Mouse (Mus musculus) right cerebral cortex, adult 18-20 months (tissue): Measurements from ENCODE around the gene Ltb4r1.
A peak's percentile ranks its signal among the peaks of the same experiment; 100 is the strongest.

ENCODE experiments used
- DNase-seq: peaks from one replicate; pipeline ENCODE4 v3.0.0; 2022; ENCODE audit warnings: mixed read lengths

Ltb4r1 gene

GRCm38 (mm10) chr14:55747051-55747847 lies 18.5 kb upstream of the Ltb4r1 start:
- no peak for DNase-seq

DNA sequence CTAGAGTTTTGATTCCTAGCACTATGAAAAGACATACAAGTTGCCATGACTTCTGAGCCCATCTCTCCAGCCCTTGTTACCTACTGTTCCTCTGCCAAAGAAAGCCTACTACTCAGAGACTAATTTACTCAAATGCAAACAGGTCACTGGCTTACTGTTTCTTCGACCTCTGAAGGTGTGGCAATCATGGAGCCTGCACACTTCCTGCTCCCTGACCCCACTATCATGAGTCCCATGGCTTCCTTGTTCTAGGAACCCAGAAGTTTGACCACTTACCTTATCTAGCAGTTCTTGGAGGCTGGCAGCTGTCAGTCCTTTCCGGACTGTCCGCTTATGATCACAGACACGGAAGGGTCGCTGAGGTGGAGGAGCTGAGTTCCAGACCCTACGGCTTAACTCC lies 8.2 kb upstream of the Ltb4r1 start:
- no peak for DNase-seq

GRCm38 (mm10) chr14:55758363-55758784 lies 7.4 kb upstream of the Ltb4r1 start, which contains the start of gene Cideb:
Cideb (minus strand) TSS chr14:55758458.
- DNase-seq: peak; percentile 30

GRCm38 (mm10) chr14:55760156-55760555 lies 5.6 kb upstream of the Ltb4r1 start:
- DNase-seq: peak; percentile 78

- no peak for DNase-seq
Observed at GRCm38 (mm10) chr14:55761163-55761562, 4.6 kb upstream of the Ltb4r1 start, which contains the start of gene Ltb4r2. Ltb4r2 (plus strand) TSS chr14:55761428.

DNA sequence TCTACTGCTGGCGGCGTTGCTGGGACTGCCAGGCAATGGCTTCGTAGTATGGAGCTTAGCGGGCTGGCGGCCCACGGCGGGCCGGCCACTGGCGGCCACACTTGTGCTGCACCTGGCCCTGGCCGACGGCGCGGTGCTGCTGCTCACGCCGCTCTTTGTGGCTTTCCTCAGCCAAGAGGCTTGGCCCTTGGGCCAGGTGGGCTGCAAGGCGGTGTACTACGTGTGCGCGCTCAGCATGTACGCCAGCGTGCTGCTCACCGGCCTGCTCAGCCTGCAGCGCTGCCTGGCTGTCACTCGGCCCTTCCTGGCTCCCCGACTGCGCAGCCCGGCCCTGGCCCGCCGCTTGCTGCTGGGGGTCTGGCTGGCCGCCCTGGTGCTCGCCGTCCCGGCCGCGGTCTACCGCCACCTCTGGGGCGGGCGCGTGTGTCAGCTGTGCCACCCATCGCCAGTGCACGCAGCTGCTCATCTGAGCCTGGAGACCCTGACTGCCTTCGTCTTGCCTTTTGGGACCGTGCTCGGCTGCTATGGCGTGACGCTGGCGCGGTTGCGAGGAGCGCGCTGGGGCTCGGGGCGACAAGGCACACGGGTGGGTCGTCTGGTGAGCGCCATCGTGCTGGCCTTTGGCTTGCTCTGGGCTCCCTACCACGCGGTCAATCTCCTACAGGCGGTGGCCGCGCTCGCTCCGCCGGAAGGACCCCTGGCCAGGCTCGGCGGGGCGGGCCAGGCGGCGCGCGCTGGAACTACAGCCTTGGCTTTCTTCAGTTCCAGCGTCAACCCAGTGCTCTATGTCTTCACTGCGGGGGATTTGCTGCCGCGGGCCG lies 3.6 kb upstream of the Ltb4r1 start:
- peak; percentile 23 for DNase-seq

DNA sequence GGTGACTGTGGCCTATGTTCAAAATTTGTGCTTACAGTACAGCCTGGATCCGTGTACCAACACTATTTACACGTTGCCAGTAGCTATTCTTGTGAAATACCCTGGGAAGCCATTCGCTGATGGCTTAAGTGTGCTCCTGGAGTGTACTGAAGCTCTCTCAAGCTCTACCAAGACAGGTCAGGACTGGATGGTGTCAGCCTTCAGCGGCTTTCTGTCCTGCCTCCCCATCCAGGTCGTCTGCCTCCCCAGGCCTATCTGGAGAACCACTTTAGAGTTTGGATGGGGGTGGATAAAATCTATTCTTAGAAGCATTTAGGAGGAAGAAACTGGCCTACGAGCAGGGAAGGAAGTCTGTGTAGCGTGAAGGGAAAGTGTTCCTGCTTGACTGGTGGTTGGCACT lies 2.6 kb upstream of the Ltb4r1 start:
- no peak for DNase-seq

DNA sequence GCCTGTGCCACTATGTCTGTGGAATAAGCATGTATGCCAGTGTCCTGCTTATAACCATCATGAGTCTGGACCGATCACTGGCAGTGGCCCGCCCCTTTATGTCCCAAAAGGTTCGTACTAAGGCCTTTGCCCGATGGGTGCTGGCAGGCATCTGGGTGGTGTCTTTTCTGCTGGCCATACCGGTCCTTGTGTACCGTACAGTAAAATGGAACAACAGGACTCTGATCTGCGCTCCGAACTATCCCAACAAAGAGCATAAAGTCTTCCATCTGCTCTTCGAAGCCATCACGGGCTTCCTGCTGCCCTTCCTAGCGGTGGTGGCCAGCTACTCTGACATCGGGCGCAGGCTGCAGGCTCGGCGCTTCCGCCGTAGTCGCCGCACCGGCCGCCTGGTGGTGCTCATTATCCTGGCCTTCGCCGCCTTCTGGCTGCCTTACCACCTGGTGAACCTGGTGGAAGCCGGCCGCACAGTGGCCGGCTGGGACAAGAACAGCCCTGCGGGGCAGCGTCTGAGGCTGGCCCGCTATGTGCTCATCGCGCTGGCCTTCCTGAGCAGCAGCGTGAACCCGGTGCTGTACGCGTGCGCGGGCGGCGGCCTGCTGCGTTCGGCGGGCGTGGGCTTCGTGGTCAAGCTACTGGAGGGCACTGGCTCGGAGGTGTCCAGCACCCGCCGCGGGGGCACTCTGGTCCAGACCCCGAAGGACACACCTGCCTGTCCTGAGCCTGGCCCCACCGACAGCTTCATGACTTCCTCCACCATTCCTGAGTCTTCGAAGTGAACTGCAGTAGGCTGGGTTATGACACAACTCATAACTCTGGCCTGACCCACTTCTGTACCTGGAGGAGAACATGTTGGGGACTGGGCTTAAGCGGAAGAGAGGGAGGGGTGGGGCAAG lies 2.0 kb downstream of the Ltb4r1 start:
- no peak for DNase-seq

DNA sequence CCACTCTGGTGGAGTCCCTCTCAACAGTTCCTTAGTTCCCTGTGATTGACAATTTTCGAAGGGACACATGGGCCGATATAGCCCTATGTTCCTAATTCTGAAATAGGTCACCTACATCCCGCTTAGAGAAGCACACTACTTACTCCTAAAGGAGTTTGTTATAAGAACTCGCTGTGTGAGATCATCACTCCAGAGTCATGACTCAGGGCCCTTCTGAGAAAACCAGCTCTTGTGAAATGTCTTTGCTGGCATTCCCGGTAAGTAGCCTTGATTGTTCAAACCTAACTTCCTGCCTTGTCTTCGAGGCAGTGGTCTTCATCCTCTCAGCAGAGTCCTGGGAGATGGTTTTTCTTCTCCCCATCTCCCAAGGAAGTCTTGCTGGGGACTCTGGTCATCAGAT lies 2.8 kb downstream of the Ltb4r1 start:
- no peak for DNase-seq

DNA sequence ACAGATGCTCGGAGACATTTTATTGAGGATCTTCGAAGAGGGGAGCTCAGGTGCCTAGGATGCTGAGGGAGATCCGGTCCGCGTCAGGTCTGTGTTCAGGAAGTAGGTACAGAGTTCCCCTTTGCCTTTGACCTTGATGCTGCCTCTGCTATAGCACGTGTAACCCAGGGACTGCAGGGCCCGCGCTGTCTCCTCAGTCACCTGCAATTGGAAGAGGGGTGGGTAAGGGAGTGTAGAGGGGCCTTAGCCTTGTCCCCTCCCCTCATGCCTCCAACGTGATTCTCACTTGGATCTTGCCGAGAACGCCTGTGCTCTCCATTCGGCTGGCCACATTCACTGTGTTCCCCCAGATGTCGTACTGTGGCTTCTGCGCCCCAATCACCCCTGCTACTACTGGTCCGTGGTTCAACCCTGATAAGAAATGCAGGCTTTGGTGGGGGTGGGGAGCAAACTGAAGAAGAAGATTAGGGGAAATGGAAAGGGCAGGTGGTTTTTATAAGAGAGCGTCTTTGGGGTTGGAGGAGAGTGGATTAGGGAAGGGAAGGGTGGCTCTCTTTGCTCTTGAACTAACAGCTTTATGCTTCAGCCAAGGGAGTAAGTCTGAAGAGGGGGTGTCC lies 3.4 kb downstream of the Ltb4r1 start:
- DNase-seq: no peak

DNA sequence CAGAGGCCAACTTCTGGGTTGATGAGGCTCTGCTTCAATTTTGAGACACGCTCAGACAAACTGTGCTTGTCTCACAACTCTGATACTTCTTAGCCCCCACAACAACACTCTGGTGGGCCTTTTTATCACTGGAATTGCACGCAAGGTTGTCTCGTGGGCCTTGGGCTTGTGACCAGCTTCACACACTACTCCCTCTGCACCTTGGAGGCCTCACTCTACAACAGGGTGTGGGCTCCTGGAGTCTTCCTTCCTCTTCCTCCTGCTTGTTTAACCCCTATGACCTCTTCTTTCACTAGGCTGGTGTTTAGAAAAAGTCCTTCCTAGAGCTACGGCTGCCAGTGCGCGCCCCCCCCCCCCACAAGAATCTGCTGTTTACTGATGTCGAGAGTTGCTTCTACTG lies 10.9 kb downstream of the Ltb4r1 start:
- DNase-seq: no peak

- DNase-seq: no peak
Observed at GRCm38 (mm10) chr14:55777176-55777575, 11.4 kb downstream of the Ltb4r1 start.

DNA sequence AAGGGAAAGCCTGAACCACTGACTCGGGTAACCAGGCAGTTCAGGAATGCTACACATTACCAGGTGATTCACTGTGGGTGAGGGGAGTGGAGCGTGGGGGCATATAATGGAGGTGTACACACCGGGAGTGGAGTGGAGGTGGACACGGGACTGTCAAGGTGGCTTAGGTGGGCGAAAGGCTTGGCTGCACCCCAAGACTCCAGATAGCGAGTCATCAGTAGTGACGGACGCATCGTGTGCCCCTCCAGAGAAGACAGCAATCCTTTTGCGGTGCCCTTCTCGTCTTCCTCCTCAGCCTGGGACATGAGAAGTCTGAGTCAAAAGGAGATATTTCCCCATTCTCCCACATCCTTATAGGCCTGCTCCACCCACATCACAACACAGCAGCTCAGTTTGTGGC lies 12.0 kb downstream of the Ltb4r1 start:
- DNase-seq: no peak

DNA sequence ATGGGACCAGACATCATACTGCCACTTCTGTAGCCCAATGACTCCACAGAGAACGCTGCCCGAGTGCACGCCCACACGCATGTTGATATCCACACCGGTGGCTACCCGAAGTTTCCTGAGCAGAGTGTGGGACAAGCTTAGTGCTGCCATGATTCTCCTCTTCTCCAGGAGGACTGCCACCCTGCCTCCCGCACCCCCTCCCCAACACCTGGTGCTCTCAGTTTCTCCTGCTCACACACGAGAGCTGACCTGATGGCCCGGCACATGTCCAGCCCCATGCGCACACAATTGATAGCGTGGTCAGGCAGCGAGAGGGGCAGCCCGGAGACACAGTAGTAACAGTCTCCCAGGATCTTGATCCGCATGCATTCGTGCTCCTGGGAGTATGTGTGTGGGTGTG lies 12.9 kb downstream of the Ltb4r1 start:
- no peak for DNase-seq

GRCm38 (mm10) chr14:55779656-55780055 lies 13.9 kb downstream of the Ltb4r1 start:
- no peak for DNase-seq

GRCm38 (mm10) chr14:55780736-55781135 lies 15.0 kb downstream of the Ltb4r1 start:
- no peak for DNase-seq

GRCm38 (mm10) chr14:55781310-55781709 lies 15.5 kb downstream of the Ltb4r1 start:
- DNase-seq: peak; percentile 40

GRCm38 (mm10) chr14:55782361-55782960 lies 16.7 kb downstream of the Ltb4r1 start:
- no peak for DNase-seq

GRCm38 (mm10) chr14:55783171-55783957 lies 17.6 kb downstream of the Ltb4r1 start:
- no peak for DNase-seq

DNA sequence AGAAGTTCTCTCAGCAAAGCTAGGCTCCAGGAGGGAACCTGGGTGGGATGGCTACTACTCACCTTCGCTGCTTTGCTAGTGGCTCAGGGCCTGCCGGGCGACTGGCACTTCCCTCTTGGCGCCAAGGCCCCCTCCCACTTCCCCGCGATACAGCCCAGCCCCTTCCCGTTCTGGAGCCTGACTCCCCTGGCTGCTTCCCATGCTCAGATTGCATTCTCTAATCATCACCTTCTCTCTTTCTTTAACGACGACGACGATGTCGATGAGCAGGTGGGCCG lies 18.1 kb downstream of the Ltb4r1 start, which contains the start of gene Adcy4:
TSS of gene Adcy4 (minus strand) at position 138 of the 278 bp plus-strand sequence.
- no peak for DNase-seq

- DNase-seq: no peak
Observed at GRCm38 (mm10) chr14:55785195-55785594, 19.4 kb downstream of the Ltb4r1 start.
